Mouse (Mus musculus): ENCODE measurements around the gene Klra4. TPM values are rescaled to one million over a fixed set of nuclear protein-coding genes. Genes with fewer than 3 reads are reported as not detected.

Gene Klra4
- polyA plus RNA-seq (2012; rRNA removed; ENCODE audit: low replicate concordance), result 0.17 and 0.33 TPM in 2 replicates

DNA sequence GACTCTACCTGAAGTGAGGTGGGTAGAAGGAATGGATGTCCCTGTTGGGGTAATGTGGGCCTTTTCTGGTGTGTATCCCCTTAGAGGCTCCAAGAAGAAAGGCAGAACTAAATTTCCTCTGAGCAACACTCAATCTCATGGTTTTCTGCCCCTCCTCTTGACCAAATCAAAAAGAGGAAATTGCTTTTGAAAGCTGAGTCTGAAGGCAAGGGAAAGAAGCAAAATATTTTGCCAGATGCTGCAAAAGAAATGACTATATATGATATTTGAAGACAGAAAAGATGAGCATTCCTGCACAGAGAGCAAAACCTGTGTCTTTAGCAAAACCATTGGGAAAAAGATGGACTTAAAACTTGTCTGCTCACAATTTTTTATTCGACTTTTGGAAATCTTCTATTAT, at the start of gene Klra4:
Gene Klra4, minus strand, starts transcription at position 101 of the 400 bp plus-strand sequence.

DNA sequence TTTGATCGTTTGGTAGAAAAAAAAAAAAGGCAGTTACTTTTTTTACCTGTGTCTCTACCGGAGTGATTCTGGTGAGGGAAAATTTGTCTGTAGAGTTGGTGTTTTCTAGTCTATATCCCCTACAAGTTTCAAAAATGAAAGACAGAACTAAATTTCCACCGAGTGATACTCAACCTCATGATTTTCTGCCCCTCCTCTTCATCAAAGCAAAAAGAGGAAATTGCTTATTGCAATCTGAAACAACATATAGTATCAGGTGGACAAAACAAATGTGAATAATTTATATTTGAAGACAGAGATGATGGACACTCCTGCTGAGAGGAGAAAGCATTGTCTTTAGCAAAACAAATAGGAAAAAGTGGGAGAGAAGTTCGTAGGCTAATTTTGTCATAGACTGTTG, 40.2 kb downstream of the Klra4 start, which contains the start of gene Klra6:
Gene Klra6, minus strand, starts transcription at position 101 of the 400 bp plus-strand sequence.

Other genes with a start within 250 kb of the Klra4 start
- not detected in 2 replicates for gene Gm17631, start 204.6 kb downstream of the Klra4 start, polyA plus RNA-seq (2012; rRNA removed; ENCODE audit: low replicate concordance)
- 0.16 TPM in 1 of 2 replicates, not detected in the other for gene Klra17, start 190.6 kb downstream of the Klra4 start, polyA plus RNA-seq (2012; rRNA removed; ENCODE audit: low replicate concordance)
- gene Klra5, start 149.6 kb downstream of the Klra4 start, polyA plus RNA-seq (2012; rRNA removed; ENCODE audit: low replicate concordance), result not detected in 2 replicates
- not detected in 2 replicates for gene Klra6, start 40.3 kb downstream of the Klra4 start, polyA plus RNA-seq (2012; rRNA removed; ENCODE audit: low replicate concordance)
- 0.39 TPM in 1 of 2 replicates, not detected in the other for gene Klra8, start 62.6 kb upstream of the Klra4 start, polyA plus RNA-seq (2012; rRNA removed; ENCODE audit: low replicate concordance)
- gene Klra9, start 125.8 kb upstream of the Klra4 start, polyA plus RNA-seq (2012; rRNA removed; ENCODE audit: low replicate concordance), result not detected in 2 replicates
- 0.40 TPM in 1 of 2 replicates, not detected in the other for gene Klra7, start 166.1 kb upstream of the Klra4 start, polyA plus RNA-seq (2012; rRNA removed; ENCODE audit: low replicate concordance)
- gene Klra10, start 214.7 kb upstream of the Klra4 start, polyA plus RNA-seq (2012; rRNA removed; ENCODE audit: low replicate concordance), result not detected in 2 replicates